Mouse (Mus musculus) liver, adult 2 months (tissue): ENCODE measurements at regions not wholly inside any gene's neighbourhood (a gene's known extent, or its start where the extent isn't known, plus 50 kb on each side); places are given as distances from the start of the nearest gene placed in this dataset.

Experiments used
- CTCF ChIP-seq: fragments of 200-500 bp; IDR thresholded peaks from 2 replicates; pipeline ENCODE4 v1.5.1; 2011; ENCODE audit warnings: low read depth, low read length, control low read depth
- POLR2A ChIP-seq: fragments of 200-500 bp; IDR thresholded peaks from 2 replicates; pipeline ENCODE4 v1.6.1; 2011; ENCODE audit warnings: low read length, control low read depth; ENCODE audit not compliant: insufficient read depth; ENCODE audit errors: extremely low read depth

GRCm38 (mm10) chr10:7265412-7265811, 53.4 kb upstream of the Cnksr3 start:
- TF ChIP-seq CTCF (no peak), POLR2A (no peak)
